Mouse (Mus musculus) hindbrain, embryonic 12.5 days (tissue): ENCODE measurements around the gene Nsun2. TPM values are rescaled to one million over a fixed set of nuclear protein-coding genes. Genes with fewer than 3 reads are reported as not detected.

Experiments used
- ATAC-seq: fragments of 200-750 bp; cut with Nextera tagmentation; 2 replicates; pipeline ENCODE4 v1.8.0; 2017; ENCODE audit warnings: moderate TSS enrichment; ENCODE audit not compliant: low FRiP score
- H3K27ac ChIP-seq: fragments of 300-500 bp; sonication (generic); 2 replicates; pipeline ENCODE4 v1.5.1; 2016; ENCODE audit warnings: mild to moderate bottlenecking
- H3K27me3 ChIP-seq: fragments of 300-500 bp; sonication (generic); 2 replicates; pipeline ENCODE4 v1.6.1; 2016; ENCODE audit warnings: mild to moderate bottlenecking
- H3K36me3 ChIP-seq: fragments of 300-500 bp; sonication (generic); 2 replicates; pipeline ENCODE4 v1.6.1; 2016; ENCODE audit warnings: mild to moderate bottlenecking
- H3K4me1 ChIP-seq: fragments of 300-500 bp; sonication (generic); 2 replicates; pipeline ENCODE4 v1.6.1; 2016
- H3K4me2 ChIP-seq: fragments of 300-500 bp; sonication (generic); replicated peaks from 2 replicates; pipeline ENCODE4 v1.6.1; 2016; ENCODE audit warnings: mild to moderate bottlenecking
- H3K4me3 ChIP-seq: fragments of 300-500 bp; sonication (generic); 2 replicates; pipeline ENCODE4 v1.5.1; 2016; ENCODE audit warnings: mild to moderate bottlenecking
- H3K9ac ChIP-seq: fragments of 300-500 bp; sonication (generic); 2 replicates; pipeline ENCODE4 v1.6.1; 2016; ENCODE audit warnings: mild to moderate bottlenecking, moderate library complexity
- H3K9me3 ChIP-seq: fragments of 300-500 bp; sonication (generic); replicated peaks from 2 replicates; pipeline ENCODE4 v1.6.1; 2016; ENCODE audit warnings: mild to moderate bottlenecking
- WGBS: fragments of 180-500 bp; shearing (Covaris S2); methylation state at CpG from one replicate; pipeline ENCODE4 v1.1.7; 2016; 5-methylcytosine and 5-hydroxymethylcytosine counted together
- polyA plus RNA-seq: library from polyadenylated mRNA; unstranded; fragments of >200 nt; fragmentation: Nextera tagmentation; extraction: Ambion mirVana; gene quantifications from 2 replicates; pipeline ENCODE4 v1.2.1, GENCODE M21; 2016

Nsun2 gene
- polyA plus RNA-seq, 1 experiment from 2014 or later: 91.8 TPM

- H3K36me3 ChIP-seq: 0 out of 2 replicates have a peak, but pooled peaks cover 6% of the 10 kb centered on the region
- no peak overlapping the region for H3K27ac ChIP-seq
- H3K27me3 ChIP-seq: no peaks in the 10 kb centered on the region
- peak overlapping the region; percentile 99 for H3K4me3 ChIP-seq
- peak overlapping the region; percentile 97 for H3K9ac ChIP-seq
- H3K4me2 ChIP-seq: peak overlapping the region; percentile 94
- H3K9me3 ChIP-seq: no peaks in the 10 kb centered on the region
- no peak for ATAC-seq
- H3K4me1 ChIP-seq: peaks cover 64% of the 10 kb centered on the region
- 86% methylated on average over 6 of the region's 6 CpGs for WGBS
These were observed 2.6 kb upstream of the Nsun2 start for GRCm38 (mm10) chr13:69530951-69531350.

- no peaks in the 10 kb centered on the region for H3K27me3 ChIP-seq
- no peak for ATAC-seq
- 49% methylated on average over 6 of the region's 6 CpGs for WGBS
- H3K4me2 ChIP-seq: peak overlapping the region; percentile 94
- peak overlapping the region; percentile 97 for H3K9ac ChIP-seq
- H3K36me3 ChIP-seq: 0 out of 2 replicates have a peak, but pooled peaks cover 6% of the 10 kb centered on the region
- H3K27ac ChIP-seq: no peak overlapping the region
- H3K4me1 ChIP-seq: peaks cover 63% of the 10 kb centered on the region
- H3K9me3 ChIP-seq: no peaks in the 10 kb centered on the region
- H3K4me3 ChIP-seq: peak overlapping the region; percentile 99
These were observed 2.1 kb upstream of the Nsun2 start for GRCm38 (mm10) chr13:69531431-69531830.

GRCm38 (mm10) chr13:69532101-69532892, 1.2 kb upstream of the Nsun2 start:
- ATAC-seq: no peak
- H3K9me3 ChIP-seq: no peaks in the 10 kb centered on the region
- H3K36me3 ChIP-seq: 0 out of 2 replicates have a peak, but pooled peaks cover 6% of the 10 kb centered on the region
- peak overlapping the region; percentile 97 for H3K9ac ChIP-seq
- 22% methylated on average over 14 of the region's 14 CpGs for WGBS
- peak overlapping the region; percentile 94 for H3K4me2 ChIP-seq
- no peaks in the 10 kb centered on the region for H3K27me3 ChIP-seq
- peaks cover 56% of the 10 kb centered on the region for H3K4me1 ChIP-seq
- no peak overlapping the region for H3K27ac ChIP-seq
- H3K4me3 ChIP-seq: peak overlapping the region; percentile 99

GRCm38 (mm10) chr13:69532893-69533404, 597 bp upstream of the Nsun2 start:
- Histone ChIP-seq H3K9ac (peak overlapping the region; percentile 97), H3K4me3 (peak overlapping the region; percentile 99), H3K4me1 (peaks cover 52% of the 10 kb centered on the region), H3K27ac (peak overlapping the region; percentile 96; the same call in 1 of the 2 replicates), H3K36me3 (0 out of 2 replicates have a peak, but pooled peaks cover 6% of the 10 kb centered on the region), H3K27me3 (no peaks in the 10 kb centered on the region), H3K9me3 (no peaks in the 10 kb centered on the region), H3K4me2 (peak overlapping the region; percentile 94)
- WGBS: 3% methylated on average over 9 of the region's 9 CpGs
- ATAC-seq: no peak

- under 1% methylated on average over 37 of the region's 57 CpGs for WGBS
- Histone ChIP-seq H3K9me3 (no peaks in the 10 kb centered on the region), H3K4me1 (peaks cover 54% of the 10 kb centered on the region)
These were observed 748 bp downstream of the Nsun2 start, which contains the start of gene Tent4a for GRCm38 (mm10) chr13:69534334-69534653. TSS of gene Tent4a (minus strand) at chr13:69534617.

GRCm38 (mm10) chr13:69534654-69535551, 1.4 kb downstream of the Nsun2 start:
- H3K4me3 ChIP-seq: peak overlapping the region; percentile 99
- H3K4me2 ChIP-seq: peak overlapping the region; percentile 85
- H3K36me3 ChIP-seq: 0 out of 2 replicates have a peak, but pooled peaks cover 3% of the 10 kb centered on the region
- WGBS: under 1% methylated on average over 80 of the region's 86 CpGs
- no peaks in the 10 kb centered on the region for H3K27me3 ChIP-seq
- H3K4me1 ChIP-seq: peaks cover 56% of the 10 kb centered on the region
- H3K27ac ChIP-seq: peak overlapping the region; percentile 96
- ATAC-seq: peak; percentile 95
- H3K9me3 ChIP-seq: no peaks in the 10 kb centered on the region
- H3K9ac ChIP-seq: peak overlapping the region; percentile 97

More at GRCm38 (mm10) chr13:69534334-69534653, 748 bp downstream of the Nsun2 start, which contains the start of gene Tent4a:
- Histone ChIP-seq H3K4me2 (peak within 1 kb of the TSS; percentile 94), H3K36me3 (0 out of 2 replicates have a peak, but pooled peaks cover 6% of the 10 kb centered on the region), H3K4me3 (peak within 1 kb of the TSS; percentile 99), H3K27me3 (no peaks in the 10 kb centered on the region), H3K27ac (peak within 1 kb of the TSS; percentile 96), H3K9ac (peak within 1 kb of the TSS; percentile 97)
- ATAC-seq: peak; percentile 77

- peak overlapping the region; percentile 85; the same call in 1 of the 2 replicates for H3K4me2 ChIP-seq
- H3K9me3 ChIP-seq: no peaks in the 10 kb centered on the region
- H3K36me3 ChIP-seq: no peaks in the 10 kb centered on the region
- H3K4me1 ChIP-seq: peaks cover 51% of the 10 kb centered on the region
- H3K27ac ChIP-seq: no peak overlapping the region
- 0 out of 2 replicates have a peak overlapping the region, but pooled peaks have one; percentile 18 for H3K9ac ChIP-seq
- WGBS: 86% methylated on average over 4 of the region's 4 CpGs
- H3K4me3 ChIP-seq: no peak overlapping the region
- ATAC-seq: no peak
- no peaks in the 10 kb centered on the region for H3K27me3 ChIP-seq
These were observed 2.5 kb downstream of the Nsun2 start for GRCm38 (mm10) chr13:69536021-69536420.

- Histone ChIP-seq H3K27ac (no peak overlapping the region), H3K4me3 (no peak overlapping the region), H3K4me2 (no peak overlapping the region), H3K9ac (no peak overlapping the region), H3K4me1 (peaks cover 38% of the 10 kb centered on the region), H3K27me3 (no peaks in the 10 kb centered on the region; the same call in 1 of the 2 replicates), H3K36me3 (no peaks in the 10 kb centered on the region), H3K9me3 (no peaks in the 10 kb centered on the region)
- WGBS: 80% methylated on average over 7 of the region's 7 CpGs
- ATAC-seq: no peak
These were observed 3.8 kb downstream of the Nsun2 start for GRCm38 (mm10) chr13:69537366-69537765.

- H3K27ac ChIP-seq: no peak overlapping the region; the same call in 1 of the 2 replicates
- no peak overlapping the region for H3K9ac ChIP-seq
- no peaks in the 10 kb centered on the region for H3K36me3 ChIP-seq
- no peak overlapping the region for H3K4me3 ChIP-seq
- 30% methylated on average over 4 of the region's 4 CpGs for WGBS
- peaks cover 41% of the 10 kb centered on the region for H3K4me1 ChIP-seq
- H3K4me2 ChIP-seq: no peak overlapping the region
- no peaks in the 10 kb centered on the region for H3K9me3 ChIP-seq
- peaks cover under 1% of the 10 kb centered on the region; the same call in 1 of the 2 replicates for H3K27me3 ChIP-seq
- ATAC-seq: no peak
These were observed 4.8 kb downstream of the Nsun2 start for GRCm38 (mm10) chr13:69538327-69538726.

GRCm38 (mm10) chr13:69541209-69541608, 7.7 kb downstream of the Nsun2 start:
- no peaks in the 10 kb centered on the region for H3K36me3 ChIP-seq
- no peak overlapping the region for H3K27ac ChIP-seq
- H3K4me2 ChIP-seq: no peak overlapping the region
- H3K4me3 ChIP-seq: no peak overlapping the region
- WGBS: 85% methylated on average over 6 of the region's 6 CpGs
- no peaks in the 10 kb centered on the region for H3K9me3 ChIP-seq
- peaks cover 4% of the 10 kb centered on the region; the same call in 1 of the 2 replicates for H3K27me3 ChIP-seq
- no peak overlapping the region for H3K9ac ChIP-seq
- H3K4me1 ChIP-seq: peaks cover 42% of the 10 kb centered on the region
- ATAC-seq: no peak

GRCm38 (mm10) chr13:69541776-69542175, 8.2 kb downstream of the Nsun2 start:
- Histone ChIP-seq H3K9ac (no peak overlapping the region), H3K36me3 (no peaks in the 10 kb centered on the region), H3K9me3 (no peaks in the 10 kb centered on the region), H3K4me2 (no peak overlapping the region), H3K27ac (no peak overlapping the region), H3K4me1 (peaks cover 41% of the 10 kb centered on the region), H3K4me3 (no peak overlapping the region), H3K27me3 (peaks cover 4% of the 10 kb centered on the region; the same call in 1 of the 2 replicates)
- ATAC-seq: no peak
- WGBS: 81% methylated on average over 10 of the region's 10 CpGs
